Mouse (Mus musculus) cerebellum, adult 2 months (tissue): ENCODE measurements around the gene Cemip. TPM values are rescaled to one million over a fixed set of nuclear protein-coding genes. Genes with fewer than 3 reads are reported as not detected.
A peak's percentile ranks its signal among the peaks of the same experiment; 100 is the strongest.

Source experiments
- DNase-seq, 2 experiments: peaks; one replicate each; pipeline ENCODE4 v3.0.0; 2021
- H3K27ac ChIP-seq: fragments of 200-500 bp; 2 replicates; pipeline ENCODE4 v1.5.1; 2012; ENCODE audit warnings: low read length, control low read depth, inconsistent platforms; ENCODE audit not compliant: insufficient read depth
- H3K27me3 ChIP-seq: fragments of 200-500 bp; 2 replicates; pipeline ENCODE4 v1.6.1; 2012; ENCODE audit warnings: inconsistent platforms, mild to moderate bottlenecking, low read length, moderate library complexity; ENCODE audit not compliant: control insufficient read depth, insufficient read depth
- H3K4me1 ChIP-seq: fragments of 200-500 bp; 2 replicates; pipeline ENCODE4 v1.6.1; 2011; ENCODE audit warnings: low read length; ENCODE audit not compliant: control insufficient read depth, insufficient read depth
- H3K4me3 ChIP-seq: fragments of 200-500 bp; replicated peaks from 2 replicates; pipeline ENCODE3; 2011; ENCODE audit warnings: mild to moderate bottlenecking, low read depth, low read length, control low read depth; ENCODE audit not compliant: insufficient read depth
- CTCF ChIP-seq: fragments of 200-500 bp; IDR thresholded peaks from 2 replicates; pipeline ENCODE4 v1.5.1; 2011; ENCODE audit warnings: low read depth, mild to moderate bottlenecking, control low read depth, low read length, moderate library complexity, borderline replicate concordance; ENCODE audit not compliant: insufficient read depth
- POLR2A ChIP-seq: fragments of 200-500 bp; IDR thresholded peaks from 2 replicates; pipeline ENCODE4 v1.6.1; 2011; ENCODE audit warnings: low read length, control low read depth, borderline replicate concordance; ENCODE audit not compliant: insufficient read depth
- WGBS: fragments of 180-500 bp; shearing (Covaris S2); methylation state at CpG from one replicate; pipeline ENCODE4 v1.1.7; 2018; 5-methylcytosine and 5-hydroxymethylcytosine counted together
- polyA plus RNA-seq: library from polyadenylated mRNA; depleted of rRNA; stranded (reverse); fragments of >200 nt; gene quantifications from 2 replicates; pipeline ENCODE4 v1.2.3, GENCODE M21; 2012

Cemip gene
- polyA plus RNA-seq, 1 experiment = 5.4 TPM

GRCm38 (mm10) chr7:84051423-84051822 is 34.9 kb downstream of the Cemip start:
- H3K4me3 ChIP-seq = no peak overlapping the region
- H3K27ac ChIP-seq = no peak overlapping the region
- 89% methylated on average over 4 of the region's 4 CpGs for WGBS
- peaks cover 7% of the 10 kb centered on the region for H3K4me1 ChIP-seq
- no peaks in the 10 kb centered on the region for H3K27me3 ChIP-seq
- DNase-seq = no peak
- TF ChIP-seq POLR2A (no peak), CTCF (no peak)

- peak overlapping the region; percentile 55; the same call in 1 of the 2 replicates for H3K27ac ChIP-seq
- TF ChIP-seq POLR2A (no peak), CTCF (no peak)
- H3K27me3 ChIP-seq = no peaks in the 10 kb centered on the region
- H3K4me3 ChIP-seq = no peak overlapping the region
- no peak for DNase-seq
- peaks cover 25% of the 10 kb centered on the region for H3K4me1 ChIP-seq
- WGBS = 95% methylated on average over 4 of the region's 4 CpGs
These were observed 40.8 kb downstream of the Cemip start for GRCm38 (mm10) chr7:84045546-84045945.

GRCm38 (mm10) chr7:84044581-84045290 is 41.6 kb downstream of the Cemip start:
- Histone ChIP-seq H3K4me1 (peaks cover 25% of the 10 kb centered on the region), H3K4me3 (no peak overlapping the region), H3K27ac (peak overlapping the region; percentile 55; the same call in 1 of the 2 replicates), H3K27me3 (no peaks in the 10 kb centered on the region)
- peak; percentile 87 to 95 for DNase-seq
- TF ChIP-seq POLR2A (no peak), CTCF (no peak)
- 17% methylated on average over 4 of the region's 4 CpGs for WGBS

- Histone ChIP-seq H3K27ac (no peak overlapping the region), H3K4me3 (no peak overlapping the region), H3K27me3 (no peaks in the 10 kb centered on the region), H3K4me1 (peaks cover 25% of the 10 kb centered on the region)
- DNase-seq = no peak
- no peak for TF ChIP-seq POLR2A
- TF ChIP-seq CTCF = no peak
- WGBS = 79% methylated on average over 1 of the region's 1 CpGs
These were observed 43.6 kb downstream of the Cemip start for GRCm38 (mm10) chr7:84042726-84043125.

GRCm38 (mm10) chr7:84039856-84040522 is 46.3 kb downstream of the Cemip start:
- no peak for DNase-seq
- Histone ChIP-seq H3K4me1 (peaks cover 19% of the 10 kb centered on the region), H3K4me3 (no peak overlapping the region), H3K27me3 (no peaks in the 10 kb centered on the region), H3K27ac (no peak overlapping the region)
- TF ChIP-seq POLR2A = no peak
- WGBS = 77% methylated on average over 8 of the region's 8 CpGs

- TF ChIP-seq CTCF = no peak
- TF ChIP-seq POLR2A = no peak
- H3K4me1 ChIP-seq = peaks cover 10% of the 10 kb centered on the region
- 94% methylated on average over 10 of the region's 10 CpGs for WGBS
- H3K27me3 ChIP-seq = no peaks in the 10 kb centered on the region
- no peak for DNase-seq
- no peak overlapping the region for H3K4me3 ChIP-seq
- H3K27ac ChIP-seq = no peak overlapping the region
These were observed 47.7 kb downstream of the Cemip start for GRCm38 (mm10) chr7:84038642-84039041.

- peaks cover 17% of the 10 kb centered on the region; the same call in 1 of the 2 replicates for H3K4me1 ChIP-seq
- H3K27ac ChIP-seq = no peak overlapping the region
- 97% methylated on average over 1 of the region's 1 CpGs for WGBS
- H3K27me3 ChIP-seq = no peaks in the 10 kb centered on the region
- TF ChIP-seq CTCF = no peak
- TF ChIP-seq POLR2A = no peak
- no peak overlapping the region for H3K4me3 ChIP-seq
- DNase-seq = no peak
These were observed 53.5 kb downstream of the Cemip start for GRCm38 (mm10) chr7:84032831-84033230.
